Mouse (Mus musculus): ENCODE measurements around the gene Olfr1428. TPM values are rescaled to one million over a fixed set of nuclear protein-coding genes. Genes with fewer than 3 reads are reported as not detected.
"Not testable (repeated sequence)": the region's sequence is repeated elsewhere in the genome, so short reads cannot be mapped to it uniquely, and the experiment has no call there.

Gene Olfr1428
- not detected for total RNA-seq (2021)

GRCm38 (mm10) chr19:12115797-12116196 is at the start of gene Olfr1428:
Gene Olfr1428, minus strand, starts transcription at chr19:12115897.
- no peak for DNase-seq

DNA sequence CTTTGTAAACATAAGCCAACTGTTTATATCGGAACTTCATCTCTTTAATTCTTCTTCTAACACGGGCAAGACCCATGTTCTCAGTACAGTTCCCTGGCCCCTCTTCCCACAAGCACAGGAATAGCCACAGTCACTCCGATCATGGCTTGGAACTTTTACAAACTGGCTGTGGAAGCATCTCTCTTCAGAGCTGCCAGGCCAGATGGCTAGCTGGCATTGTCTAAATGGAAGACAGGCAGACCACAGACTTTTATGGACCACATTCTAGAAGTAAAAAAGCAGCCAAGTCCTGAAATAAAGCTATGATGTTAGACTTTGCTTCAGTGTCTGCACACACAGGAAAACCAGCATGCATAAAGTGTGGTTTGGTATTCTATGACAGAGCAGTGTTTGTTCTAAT is 29.8 kb upstream of the Olfr1428 start:
- DNase-seq, result no peak

GRCm38 (mm10) chr19:12143356-12143755 is 27.7 kb upstream of the Olfr1428 start:
- no peak for DNase-seq

- peak; percentile 9 for DNase-seq
These were observed 18.6 kb upstream of the Olfr1428 start for GRCm38 (mm10) chr19:12134289-12134688.

DNA sequence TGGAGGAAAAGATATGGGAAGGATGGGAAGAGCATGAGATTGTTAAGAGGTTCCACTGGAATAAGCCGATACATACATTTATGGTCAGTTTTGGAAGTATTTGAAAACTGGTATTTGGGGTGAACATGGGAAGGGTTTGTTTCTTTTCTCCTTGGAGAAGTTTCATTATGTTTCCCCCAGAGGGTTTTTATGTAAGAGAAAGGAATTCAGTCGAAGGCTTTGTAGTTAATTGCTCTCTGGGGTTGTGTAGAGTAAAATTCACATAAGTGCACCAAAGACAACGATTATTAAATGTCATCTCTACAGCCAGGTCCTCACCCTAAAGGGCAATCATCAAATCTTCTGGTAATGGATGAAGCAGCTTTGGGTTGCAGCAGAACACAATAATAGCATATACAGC is 7.4 kb upstream of the Olfr1428 start, which contains the start of gene Olfr76:
Olfr76 (minus strand) TSS at position 101 of the 400 bp plus-strand sequence.
- no peak for DNase-seq

GRCm38 (mm10) chr19:12116464-12116863 is 767 bp upstream of the Olfr1428 start:
- DNase-seq, result no peak

DNA sequence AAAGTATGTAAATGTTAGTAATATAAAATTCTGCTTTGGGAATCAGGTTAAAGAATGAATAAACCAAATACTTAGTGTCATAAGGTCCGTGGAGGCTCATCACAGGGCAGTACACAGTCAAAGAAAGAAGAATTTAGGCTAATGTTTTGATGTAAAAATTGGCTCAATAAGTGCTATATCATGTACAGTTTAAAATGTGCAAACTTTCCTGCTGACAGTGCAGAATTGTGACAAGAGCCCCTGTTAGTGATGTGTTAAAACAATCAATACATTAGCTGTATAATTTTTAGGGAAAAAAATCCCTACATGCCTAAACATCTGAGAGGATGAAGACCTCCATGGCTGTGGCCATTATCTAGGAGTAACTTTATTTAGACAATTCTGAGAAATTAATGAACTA is 1.9 kb downstream of the Olfr1428 start:
- no peak for DNase-seq

DNA sequence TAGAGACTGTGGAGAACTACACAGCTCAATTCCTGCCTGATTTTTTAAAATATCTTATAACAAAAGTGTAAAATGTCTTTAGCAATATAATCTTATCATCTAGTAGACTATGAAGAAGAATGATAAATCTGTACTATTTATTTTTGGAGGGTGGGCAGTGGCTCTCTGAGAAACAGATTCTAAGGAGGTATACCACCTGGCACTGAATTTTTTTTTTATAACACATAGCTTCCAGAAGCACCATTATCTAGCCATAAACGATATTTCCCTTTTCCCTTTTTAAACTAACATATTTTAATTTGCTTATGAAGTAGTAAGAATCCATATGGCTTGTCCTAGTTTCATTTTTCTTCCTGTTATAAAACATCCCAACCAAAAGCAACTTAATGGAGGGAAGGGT is 11.2 kb downstream of the Olfr1428 start:
- no peak for DNase-seq

DNA sequence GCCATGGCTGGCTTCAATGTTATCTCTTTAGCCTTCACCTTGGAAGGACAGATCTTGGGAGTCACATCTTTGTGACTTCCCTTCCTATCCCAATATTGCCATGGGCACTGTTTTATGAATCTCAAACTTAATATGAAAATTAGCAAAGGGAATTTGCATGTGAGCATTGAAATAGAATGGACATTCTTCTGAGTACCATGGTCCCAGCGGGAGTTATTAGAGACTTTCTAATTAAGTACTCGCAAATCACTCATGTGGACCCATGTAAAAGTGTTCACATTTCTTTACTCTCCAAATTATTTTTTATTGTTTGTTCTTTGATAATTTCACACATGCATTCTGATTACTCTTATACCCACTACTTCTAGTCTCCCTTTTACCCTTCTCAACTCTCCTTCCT is 12.5 kb downstream of the Olfr1428 start, which contains the start of gene Olfr1427:
Olfr1427 (minus strand) TSS at position 101 of the 400 bp plus-strand sequence.
- no peak for DNase-seq

GRCm38 (mm10) chr19:12091913-12092312 is 23.8 kb downstream of the Olfr1428 start, which contains the start of gene Olfr1426:
Gene Olfr1426, minus strand, starts transcription at chr19:12092013.
- no peak for DNase-seq

- DNase-seq, result not testable (repeated sequence)
These were observed 38.1 kb downstream of the Olfr1428 start, which contains the start of gene Olfr1425 for GRCm38 (mm10) chr19:12077631-12078030. Gene Olfr1425, minus strand, starts transcription at chr19:12077731.

GRCm38 (mm10) chr19:12069546-12069945 is 46.2 kb downstream of the Olfr1428 start:
- DNase-seq, result not testable (repeated sequence)

DNA sequence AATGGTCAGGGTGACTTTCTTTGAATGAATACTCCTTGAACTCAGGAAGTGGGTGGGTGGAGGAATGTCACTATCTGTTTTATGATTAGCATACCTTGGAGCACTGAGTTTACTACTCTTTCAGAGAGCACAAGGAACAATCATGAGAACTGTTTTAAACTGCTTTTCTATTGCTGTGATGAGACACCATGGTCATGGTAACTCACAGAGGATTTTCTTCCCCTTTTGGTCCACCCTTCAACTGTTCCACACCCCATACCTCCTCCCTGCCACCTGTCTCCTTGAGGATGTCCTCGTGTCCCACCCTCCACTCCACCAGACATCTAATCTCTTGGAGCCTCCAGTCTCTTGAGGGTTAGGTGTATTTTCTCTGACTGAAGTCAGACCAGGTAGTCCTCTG is 47.9 kb downstream of the Olfr1428 start:
- DNase-seq, result not testable (repeated sequence)

GRCm38 (mm10) chr19:12062582-12062981 is 53.1 kb downstream of the Olfr1428 start, which contains the start of gene Olfr1424:
Gene Olfr1424, minus strand, starts transcription at chr19:12062682.
- not testable (repeated sequence) for DNase-seq

Other genes with a start within 250 kb of the Olfr1428 start
- not detected for gene Olfr1419, start 240.8 kb downstream of the Olfr1428 start, total RNA-seq (2021)
- gene Olfr1420, start 229.3 kb downstream of the Olfr1428 start, total RNA-seq (2021), result not detected
- 10 to 100 TPM; 37.0 to 41.5 TPM for gene Patl1, start 203.5 kb downstream of the Olfr1428 start, total RNA-seq (2021)
- 10 to 100 TPM; 69.5 to 71.2 TPM for gene Osbp, start 150.0 kb downstream of the Olfr1428 start, total RNA-seq (2021)
- gene Olfr1423, start 74.6 kb downstream of the Olfr1428 start, total RNA-seq (2021), result not detected
- not detected for gene Olfr1424, start 53.2 kb downstream of the Olfr1428 start, total RNA-seq (2021)
- not detected for gene Olfr1425, start 38.2 kb downstream of the Olfr1428 start, total RNA-seq (2021)
- not detected for gene Olfr1426, start 23.9 kb downstream of the Olfr1428 start, total RNA-seq (2021)
- not detected for gene Olfr1427, start 12.6 kb downstream of the Olfr1428 start, total RNA-seq (2021)
- not detected for gene Olfr76, start 7.3 kb upstream of the Olfr1428 start, total RNA-seq (2021)
- gene Olfr1555-ps1, start 54.2 kb upstream of the Olfr1428 start, total RNA-seq (2021), result not detected
- gene Olfr1431, start 84.7 kb upstream of the Olfr1428 start, total RNA-seq (2021), result not detected
- not detected for gene Olfr1432, start 116.7 kb upstream of the Olfr1428 start, total RNA-seq (2021)
- gene Olfr262, start 125.8 kb upstream of the Olfr1428 start, total RNA-seq (2021), result not detected
- not detected for gene Olfr235, start 145.1 kb upstream of the Olfr1428 start, total RNA-seq (2021)
- not detected for gene Olfr1434, start 164.0 kb upstream of the Olfr1428 start, total RNA-seq (2021)
- not detected for gene Olfr1436, start 183.2 kb upstream of the Olfr1428 start, total RNA-seq (2021)
- not detected for gene Olfr1437, start 209.2 kb upstream of the Olfr1428 start, total RNA-seq (2021)
- not detected for gene Olfr1438-ps1, start 220.0 kb upstream of the Olfr1428 start, total RNA-seq (2021)